Mouse (Mus musculus): ENCODE data around the gene Gm10974. TPM values are rescaled to one million over a fixed set of nuclear protein-coding genes. Genes with fewer than 3 reads are reported as not detected.

Gm10974 gene
- not detected for polyA plus RNA-seq (2014; fragmentation: Illumina TruSeq; extraction: RNeasy Lipid Tissue Mini Kit (QIAGEN cat#74804); ENCODE audit: low read depth, low replicate concordance)

GRCm38 (mm10) chr7:66365904-66366303, at the start of gene Gm10974:
TSS of gene Gm10974 (plus strand) at chr7:66365905.

GRCm38 (mm10) chr7:66387813-66388521, 22.3 kb downstream of the Gm10974 start, which contains the start of gene Lrrk1:
TSS of gene Lrrk1 (minus strand) at chr7:66388350.

GRCm38 (mm10) chr7:66427437-66428161, 61.9 kb downstream of the Gm10974 start, which contains the start of gene Aldh1a3:
TSS of gene Aldh1a3 (minus strand) at chr7:66427517.

Other genes with a start within 250 kb of the Gm10974 start
- gene Lrrk1, start 22.4 kb downstream of the Gm10974 start, polyA plus RNA-seq (2014; fragmentation: Illumina TruSeq; extraction: RNeasy Lipid Tissue Mini Kit (QIAGEN cat#74804); ENCODE audit: low read depth, low replicate concordance): 4.4 TPM
- gene Aldh1a3, start 61.6 kb downstream of the Gm10974 start, polyA plus RNA-seq (2014; fragmentation: Illumina TruSeq; extraction: RNeasy Lipid Tissue Mini Kit (QIAGEN cat#74804); ENCODE audit: low read depth, low replicate concordance): 4.8 TPM